Mouse (Mus musculus): Measurements from ENCODE around the gene Fkbp9.

DNA sequence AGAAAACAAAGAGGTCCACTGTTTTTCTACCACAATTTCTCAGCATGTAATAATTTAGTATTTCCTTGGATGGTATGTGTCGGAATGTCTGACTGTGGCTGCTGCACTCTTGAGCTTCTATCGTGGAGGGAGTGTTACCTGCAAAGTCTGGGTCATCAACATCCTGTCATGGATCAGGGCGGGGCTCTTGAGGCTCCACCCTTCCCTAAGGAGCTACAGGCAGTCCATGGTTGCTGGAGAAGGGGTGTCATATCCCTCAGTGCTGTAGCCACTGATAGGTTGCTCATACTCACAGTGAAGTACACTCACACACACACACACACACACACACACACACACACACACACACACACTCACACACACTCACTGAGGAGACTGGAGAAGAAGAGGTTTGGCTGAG, 6.2 kb upstream of the Fkbp9 start:
- no peak for TF ChIP-seq POLR2A (IDR thresholded peaks at IDR 0.05; ENCODE audit: borderline replicate concordance, control insufficient read depth, low read depth, low read length)
- TF ChIP-seq CTCF (IDR thresholded peaks at IDR 0.05; ENCODE audit: control insufficient read depth, insufficient read depth, low read length): no peak
